Mouse (Mus musculus) kidney, adult 2 months (tissue): ENCODE data around the gene Nup50.

ENCODE experiments used
- CTCF ChIP-seq: fragments of 200-500 bp; conservative IDR thresholded peaks from 2 replicates; pipeline ENCODE4 v1.5.1; 2011; ENCODE audit warnings: low read depth, mild to moderate bottlenecking, control low read depth, low read length, moderate library complexity, mixed read lengths; ENCODE audit not compliant: insufficient read depth, insufficient read length
- POLR2A ChIP-seq: fragments of 200-500 bp; IDR thresholded peaks from one replicate; pipeline ENCODE4 v1.6.1; 2011; ENCODE audit warnings: low read depth, low read length, control low read depth

DNA sequence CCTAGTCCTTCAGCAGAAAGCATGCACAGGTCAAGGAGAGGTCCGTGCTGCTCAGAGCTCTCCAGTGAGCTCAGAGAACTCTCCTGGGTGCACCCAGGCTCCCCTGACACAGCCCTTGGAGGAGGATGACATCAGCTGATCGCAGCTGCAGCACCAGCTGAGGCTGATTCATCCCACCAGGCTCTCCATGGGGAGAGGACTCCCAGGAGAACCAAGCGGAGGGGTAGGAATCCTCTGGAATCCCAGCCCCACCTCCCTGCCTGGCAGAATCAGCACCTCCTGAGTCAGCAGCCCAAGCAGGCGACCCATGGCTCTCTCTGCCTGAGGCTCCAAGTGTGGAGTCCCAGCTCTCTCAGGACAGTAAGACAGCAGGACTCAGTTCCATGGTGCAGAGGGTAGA lies 52.5 kb downstream of the Nup50 start:
- TF ChIP-seq POLR2A: no peak
- TF ChIP-seq CTCF: no peak
